Mouse (Mus musculus) thymus, adult 2 months (tissue): Measurements from ENCODE around the gene Defb22. TPM values are rescaled to one million over a fixed set of nuclear protein-coding genes. Genes with fewer than 3 reads are reported as not detected.

Experiments
- DNase-seq: peaks from one replicate; pipeline ENCODE4 v3.0.0; 2021
- H3K27ac ChIP-seq: fragments of 200-500 bp; 2 replicates; pipeline ENCODE4 v1.5.1; 2012; ENCODE audit warnings: low read length, control low read depth; ENCODE audit not compliant: control insufficient read depth, insufficient read depth
- H3K27me3 ChIP-seq: fragments of 200-500 bp; 2 replicates; pipeline ENCODE4 v1.6.1; 2012; ENCODE audit warnings: mild to moderate bottlenecking, low read length, moderate library complexity, mixed read lengths; ENCODE audit not compliant: control insufficient read depth, insufficient read depth
- H3K36me3 ChIP-seq: fragments of 200-500 bp; 2 replicates; pipeline ENCODE4 v1.6.1; 2012; ENCODE audit warnings: mild to moderate bottlenecking, low read length, moderate library complexity; ENCODE audit not compliant: control insufficient read depth, insufficient read depth
- H3K4me1 ChIP-seq: fragments of 200-500 bp; replicated peaks from 2 replicates; pipeline ENCODE4 v1.6.1; 2012; ENCODE audit warnings: low read length; ENCODE audit not compliant: control insufficient read depth, insufficient read depth
- H3K4me3 ChIP-seq: fragments of 200-500 bp; 2 replicates; pipeline ENCODE4 v1.5.1; 2012; ENCODE audit warnings: mild to moderate bottlenecking, low read length, control low read depth, moderate library complexity; ENCODE audit not compliant: control insufficient read depth, insufficient read depth
- CTCF ChIP-seq: fragments of 200-500 bp; IDR thresholded peaks from 2 replicates; pipeline ENCODE4 v1.5.1; 2012; ENCODE audit warnings: mild to moderate bottlenecking, control low read depth, low read length, moderate library complexity, borderline replicate concordance; ENCODE audit not compliant: control insufficient read depth, poor library complexity, insufficient read depth; ENCODE audit errors: extremely low read depth
- POLR2A ChIP-seq: fragments of 200-500 bp; IDR thresholded peaks from 2 replicates; pipeline ENCODE4 v1.6.1; 2012; ENCODE audit warnings: mild to moderate bottlenecking, low read length, control low read depth, moderate library complexity; ENCODE audit not compliant: control insufficient read depth, poor library complexity, insufficient read depth; ENCODE audit errors: extremely low read depth
- WGBS: fragments of 180-500 bp; shearing (Covaris S2); methylation state at CpG from one replicate; pipeline ENCODE4 v1.1.7; 2018; 5-methylcytosine and 5-hydroxymethylcytosine counted together
- polyA plus RNA-seq: library from polyadenylated mRNA; depleted of rRNA; stranded (reverse); fragments of >200 nt; gene quantifications from 2 replicates; pipeline ENCODE4 v1.2.3, GENCODE M21; 2012

Defb22 gene
- polyA plus RNA-seq, 1 experiment, result not detected

GRCm38 (mm10) chr2:152498020-152498419 is 8.1 kb upstream of the Defb22 start:
- 94% methylated on average over 6 of the region's 6 CpGs for WGBS
- H3K27ac ChIP-seq, result no peak overlapping the region
- H3K4me3 ChIP-seq, result no peak overlapping the region
- TF ChIP-seq POLR2A (no peak), CTCF (no peak)
- no peaks in the 10 kb centered on the region for H3K27me3 ChIP-seq
- no peak for DNase-seq
- H3K36me3 ChIP-seq, result no peaks in the 10 kb centered on the region
- H3K4me1 ChIP-seq, result no peaks in the 10 kb centered on the region

DNA sequence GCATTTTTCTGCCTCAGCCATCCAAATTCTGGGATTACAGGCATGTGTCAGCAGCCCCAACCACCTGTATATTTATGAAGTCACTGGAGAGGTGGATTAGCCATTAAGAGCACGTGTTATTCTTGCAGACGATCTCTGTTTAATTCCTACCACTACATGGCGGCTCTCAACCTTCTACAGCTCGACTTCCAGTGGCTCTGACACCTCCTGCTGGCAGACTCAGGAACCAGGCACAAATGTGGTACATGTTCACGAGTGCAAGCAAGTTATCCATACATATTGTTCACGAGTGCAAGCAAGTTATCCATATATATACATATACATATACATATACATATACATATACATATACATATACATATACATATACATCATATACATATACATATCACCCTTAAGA is 3.2 kb upstream of the Defb22 start:
- H3K4me1 ChIP-seq, result no peaks in the 10 kb centered on the region
- WGBS, result 89% methylated on average over 6 of the region's 6 CpGs
- DNase-seq, result no peak
- TF ChIP-seq CTCF, result no peak
- no peak for TF ChIP-seq POLR2A
- H3K27ac ChIP-seq, result no peak overlapping the region
- no peaks in the 10 kb centered on the region for H3K27me3 ChIP-seq
- H3K36me3 ChIP-seq, result no peaks in the 10 kb centered on the region
- no peak overlapping the region for H3K4me3 ChIP-seq

DNA sequence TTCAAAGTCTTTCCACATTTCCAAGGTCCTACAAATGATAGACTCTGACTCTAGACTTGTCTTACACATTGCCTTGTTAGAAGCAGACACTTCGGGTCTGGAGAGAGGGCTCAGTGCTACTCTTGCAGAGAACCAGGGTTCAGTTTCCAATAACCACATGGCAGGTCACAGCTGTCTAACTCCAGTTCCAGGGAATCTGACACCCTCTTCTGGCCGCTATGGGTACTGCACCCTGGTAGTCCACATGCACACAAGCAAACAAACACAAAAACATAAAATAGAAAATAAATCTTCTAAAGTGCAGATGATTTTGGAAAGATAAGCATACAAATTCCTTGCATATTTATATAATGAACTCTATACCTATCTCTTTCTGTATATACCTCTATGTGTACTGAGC is 2.9 kb downstream of the Defb22 start:
- H3K4me3 ChIP-seq, result no peak overlapping the region
- TF ChIP-seq POLR2A, result no peak
- TF ChIP-seq CTCF, result no peak
- no peaks in the 10 kb centered on the region for H3K27me3 ChIP-seq
- H3K27ac ChIP-seq, result no peak overlapping the region
- no peaks in the 10 kb centered on the region for H3K4me1 ChIP-seq
- DNase-seq, result no peak
- no peaks in the 10 kb centered on the region for H3K36me3 ChIP-seq
- 90% methylated on average over 2 of the region's 2 CpGs for WGBS

GRCm38 (mm10) chr2:152481726-152482125 is 8.2 kb downstream of the Defb22 start:
- TF ChIP-seq POLR2A (no peak), CTCF (no peak)
- Histone ChIP-seq H3K4me3 (no peak overlapping the region), H3K27me3 (no peaks in the 10 kb centered on the region), H3K36me3 (no peaks in the 10 kb centered on the region), H3K27ac (no peak overlapping the region), H3K4me1 (no peaks in the 10 kb centered on the region)
- DNase-seq, result no peak
- WGBS, result 96% methylated on average over 7 of the region's 7 CpGs

DNA sequence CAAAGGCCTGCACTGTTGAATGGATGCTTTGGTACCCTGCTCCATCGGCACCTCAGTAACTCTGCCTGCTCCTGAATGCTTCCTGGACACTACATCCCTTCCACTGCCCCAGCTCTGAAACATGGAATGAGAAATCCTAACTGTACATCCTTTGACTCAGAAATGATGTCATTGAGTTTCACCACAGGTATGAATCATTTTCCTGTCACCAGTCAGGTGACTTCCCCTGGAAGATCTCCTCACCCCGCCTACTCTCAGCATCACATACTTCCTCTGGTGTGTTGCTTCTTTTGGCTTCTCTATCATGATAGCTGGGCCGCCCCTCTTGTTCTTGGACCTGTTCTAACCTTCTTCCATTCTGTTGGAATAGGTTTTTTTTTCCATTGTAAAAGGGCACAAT is 9.1 kb downstream of the Defb22 start:
- Histone ChIP-seq H3K27me3 (no peaks in the 10 kb centered on the region), H3K27ac (no peak overlapping the region), H3K36me3 (no peaks in the 10 kb centered on the region), H3K4me1 (no peaks in the 10 kb centered on the region), H3K4me3 (no peak overlapping the region)
- TF ChIP-seq POLR2A (no peak), CTCF (no peak)
- no peak for DNase-seq
- WGBS, result 73% methylated on average over 3 of the region's 3 CpGs

- TF ChIP-seq POLR2A, result no peak
- TF ChIP-seq CTCF, result no peak
- H3K4me3 ChIP-seq, result no peak within 1 kb of the TSS
- H3K36me3 ChIP-seq, result no peaks in the 10 kb centered on the region
- no peak within 1 kb of the TSS for H3K27ac ChIP-seq
- H3K4me1 ChIP-seq, result no peaks in the 10 kb centered on the region
- 80% methylated on average over 2 of the region's 2 CpGs for WGBS
- H3K27me3 ChIP-seq, result no peaks in the 10 kb centered on the region
- DNase-seq, result no peak
These were observed 13.2 kb downstream of the Defb22 start, which contains the start of gene Defb20 for GRCm38 (mm10) chr2:152476763-152477162. TSS of gene Defb20 (plus strand) at chr2:152477063.

DNA sequence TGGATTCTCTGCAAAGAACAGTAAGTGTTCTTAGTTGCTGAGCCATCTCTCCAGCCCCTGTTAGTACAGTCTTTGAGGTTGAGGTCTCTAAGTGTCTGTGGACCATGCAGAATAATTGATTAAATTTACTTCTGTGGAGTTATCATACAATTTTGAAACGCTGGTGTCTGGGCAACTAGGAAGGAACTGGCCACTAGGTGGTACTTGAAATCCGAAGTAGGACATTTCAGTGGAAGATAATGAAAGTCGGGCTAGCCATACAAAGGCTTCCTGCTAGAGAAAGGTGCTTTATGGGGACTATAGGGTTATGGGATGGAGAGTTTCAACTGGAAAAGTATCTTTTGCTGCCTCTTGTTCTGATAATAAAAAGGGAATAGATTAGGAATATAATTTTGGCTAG is 17.5 kb downstream of the Defb22 start:
- TF ChIP-seq POLR2A, result no peak
- TF ChIP-seq CTCF, result no peak
- H3K4me3 ChIP-seq, result no peak overlapping the region
- H3K27ac ChIP-seq, result no peak overlapping the region
- no peaks in the 10 kb centered on the region for H3K36me3 ChIP-seq
- DNase-seq, result no peak
- H3K27me3 ChIP-seq, result no peaks in the 10 kb centered on the region; the same call in 1 of the 2 replicates
- WGBS, result 33% methylated on average over 3 of the region's 3 CpGs
- no peaks in the 10 kb centered on the region for H3K4me1 ChIP-seq
